Mouse (Mus musculus) spleen, postnatal 36 days (tissue): ENCODE results near the gene Ntm.

Source experiments
- DNase-seq, 2 experiments: peaks; one replicate each; pipeline ENCODE4 v3.0.0; 2022; ENCODE audit warnings: low spot score in 2 of 2, mixed read lengths in 1 of 2

The Ntm gene

DNA sequence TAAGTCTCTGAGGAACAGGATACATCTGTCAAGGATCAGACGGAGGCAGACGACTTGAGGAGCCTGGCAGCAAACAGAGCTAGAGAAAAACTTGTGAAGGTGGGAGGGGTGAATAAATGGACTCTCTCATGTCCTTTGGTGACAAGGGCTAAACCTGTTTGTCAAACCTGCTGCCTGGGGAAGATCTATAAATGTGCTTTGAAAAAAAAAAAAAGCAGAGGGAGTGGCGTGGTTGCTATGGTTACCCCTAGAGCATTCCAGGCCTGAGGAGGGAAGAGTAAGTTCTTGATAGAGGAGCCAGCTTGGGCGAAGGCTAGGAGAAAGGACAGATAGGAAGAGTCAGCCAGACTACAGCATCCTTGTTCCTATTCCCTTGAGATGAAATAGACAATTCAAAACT lies 926.9 kb downstream of the Ntm start:
- no peak for DNase-seq

DNA sequence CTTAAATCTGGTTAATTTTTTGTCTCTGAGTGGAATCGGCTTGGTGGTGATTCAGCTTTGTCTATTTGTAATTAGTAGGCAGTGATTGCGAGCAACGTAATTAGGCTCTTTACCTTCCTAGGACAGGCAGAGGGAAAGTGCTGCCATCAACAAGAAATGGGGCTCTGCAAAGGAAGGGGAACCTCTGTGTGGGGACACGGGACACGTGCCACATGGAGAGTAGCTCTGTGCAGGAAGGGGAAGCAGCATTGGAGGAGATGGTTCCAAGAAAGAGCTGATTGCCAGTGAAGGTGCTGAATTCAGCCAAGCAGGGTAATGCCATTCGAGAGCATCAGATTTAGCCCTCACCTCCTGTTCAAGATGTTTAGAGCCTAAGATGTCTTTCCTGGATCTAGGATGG lies 936.5 kb downstream of the Ntm start:
- DNase-seq = no peak

DNA sequence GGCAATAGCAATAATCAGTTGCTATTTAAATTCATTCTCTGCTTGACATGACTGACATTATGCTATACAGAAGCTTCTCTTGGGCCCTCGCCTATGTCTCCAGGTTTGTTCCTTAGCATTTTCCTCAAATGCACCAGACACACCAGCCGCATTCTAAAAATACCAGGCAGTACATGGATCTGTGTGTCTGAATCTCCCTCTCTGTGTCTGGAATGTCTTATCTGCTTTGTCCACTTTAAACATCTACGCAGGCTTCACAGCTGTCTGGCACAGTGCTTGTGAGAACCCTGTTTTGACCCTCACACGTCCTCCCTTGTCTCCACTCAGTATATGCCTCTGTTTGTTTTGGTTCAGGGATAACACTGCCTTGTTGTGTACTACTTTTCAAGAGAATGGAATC lies 937.3 kb downstream of the Ntm start:
- no peak for DNase-seq

GRCm38 (mm10) chr9:29025104-29025503 lies 937.8 kb downstream of the Ntm start:
- no peak for DNase-seq

DNA sequence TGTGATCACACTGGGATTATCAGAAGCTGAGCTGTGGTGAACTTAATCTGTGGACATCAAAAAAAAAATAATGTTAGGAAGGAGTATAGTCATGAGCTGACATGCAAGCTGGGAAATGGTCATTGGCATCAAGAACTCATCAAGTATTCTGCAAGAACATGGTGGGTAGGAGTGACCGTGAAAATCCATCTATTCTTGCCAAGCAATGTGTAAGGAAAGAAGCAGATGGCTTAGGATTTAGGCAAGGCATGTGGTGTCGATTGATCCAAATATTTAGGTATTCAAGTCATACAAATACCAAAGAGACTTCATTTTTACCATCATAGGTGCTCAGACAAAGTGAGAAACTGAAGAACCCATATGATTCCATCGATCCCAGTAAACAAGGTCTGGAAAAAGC lies 946.1 kb downstream of the Ntm start:
- DNase-seq = no peak

DNA sequence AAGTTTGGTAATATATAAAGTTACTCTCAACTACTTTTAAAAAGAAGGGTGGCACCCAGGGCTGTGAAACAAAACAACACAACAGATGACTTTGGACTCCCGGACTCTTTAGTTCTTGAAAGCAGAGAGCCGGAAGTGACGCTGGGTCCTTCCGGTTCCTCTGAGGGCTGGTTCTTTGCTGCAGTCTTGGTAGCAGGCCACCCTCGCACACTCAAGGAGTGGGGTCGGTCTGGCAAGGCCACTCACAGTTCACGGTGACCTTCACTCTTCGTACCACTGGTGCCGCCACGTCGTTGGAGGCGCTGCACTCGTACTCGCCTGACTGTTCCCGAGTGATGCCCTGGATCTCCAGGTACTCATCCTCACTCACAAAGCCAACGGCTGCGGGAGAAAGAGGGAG lies 949.1 kb downstream of the Ntm start:
- DNase-seq = no peak

- DNase-seq = no peak
These were observed 950.4 kb downstream of the Ntm start for GRCm38 (mm10) chr9:29012541-29012940.

- no peak for DNase-seq
These were observed 951.5 kb downstream of the Ntm start for GRCm38 (mm10) chr9:29011476-29011875.

GRCm38 (mm10) chr9:29004534-29004933 lies 958.4 kb downstream of the Ntm start:
- no peak for DNase-seq

DNA sequence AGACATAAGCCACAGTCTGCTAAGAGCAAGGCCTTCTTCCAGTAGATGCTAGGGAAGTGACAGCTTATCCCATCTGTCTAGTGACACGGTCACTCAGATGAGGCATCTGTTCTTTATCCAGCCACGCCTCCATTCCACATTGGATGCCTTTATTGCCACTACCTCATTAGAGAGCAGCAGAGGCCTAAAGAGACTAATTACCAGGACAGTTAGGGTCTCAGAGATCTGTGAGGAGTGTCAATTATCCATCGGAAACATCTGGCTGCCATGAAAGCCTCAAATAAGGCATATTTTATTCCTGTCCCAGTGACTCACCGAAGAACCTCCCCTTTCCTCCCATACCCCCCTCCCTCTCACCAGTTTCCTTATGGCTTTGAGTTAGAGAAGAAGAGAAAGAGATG lies 963.0 kb downstream of the Ntm start:
- DNase-seq = no peak

DNA sequence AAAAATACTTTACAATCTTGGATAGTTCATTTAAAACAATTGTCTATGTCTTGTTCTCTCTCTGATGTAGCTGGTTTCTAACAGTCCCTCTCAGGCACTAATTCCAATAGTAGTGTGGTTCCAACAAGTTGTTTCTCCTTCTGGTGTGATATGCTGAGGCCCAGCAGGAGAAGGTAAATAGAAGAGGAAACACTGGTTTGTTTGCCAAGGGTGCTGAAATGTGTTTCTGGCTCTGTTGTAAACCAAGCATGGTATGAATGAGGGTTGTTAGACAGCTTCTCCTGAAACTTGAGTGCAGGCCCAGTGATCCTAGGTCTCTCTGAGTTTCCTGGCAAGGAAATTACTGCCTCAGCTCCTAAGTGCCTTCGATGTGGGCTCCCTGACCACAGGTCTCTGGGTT lies 985.7 kb downstream of the Ntm start:
- no peak for DNase-seq

GRCm38 (mm10) chr9:28969455-28969854 lies 993.5 kb downstream of the Ntm start:
- DNase-seq = no peak
